Mouse (Mus musculus) kidney, adult 11 months (tissue): ENCODE data around the gene Osr1.

Experiments used
- DNase-seq: peaks from one replicate; pipeline ENCODE4 v3.0.0; 2022

Osr1 gene

GRCm38 (mm10) chr12:9587732-9588131, 17.8 kb downstream of the Osr1 start:
- DNase-seq: no peak

- DNase-seq: no peak
Measured at GRCm38 (mm10) chr12:9589561-9590134, 19.7 kb downstream of the Osr1 start.

- no peak for DNase-seq
Measured at GRCm38 (mm10) chr12:9591141-9591540, 21.2 kb downstream of the Osr1 start.

- DNase-seq: no peak
Measured at GRCm38 (mm10) chr12:9598219-9598618, 28.3 kb downstream of the Osr1 start.
